Mouse (Mus musculus) monocyte, adult 5-6 weeks (primary cell): ENCODE measurements around the gene Atxn7l2. TPM values are rescaled to one million over a fixed set of nuclear protein-coding genes. Genes with fewer than 3 reads are reported as not detected.
A peak's percentile ranks its signal among the peaks of the same experiment; 100 is the strongest.
"Not testable (repeated sequence)": the region's sequence is repeated elsewhere in the genome, so short reads cannot be mapped to it uniquely, and the experiment has no call there.

Experiments
- ATAC-seq: fragments of 153-309, 156-312 bp; replicated peaks from 2 replicates; pipeline ENCODE4 v1.8.0; 2017; ENCODE audit warnings: mild to moderate bottlenecking; ENCODE audit not compliant: low TSS enrichment, insufficient number of reproducible peaks, severe bottlenecking, poor library complexity, low FRiP score
- total RNA-seq: library from RNA; stranded (forward); fragments of 200-1000, 200-491, 200-594 nt; gene quantifications from 3 replicates; pipeline ENCODE4 v1.2.3, GENCODE M21; 2017

Gene Atxn7l2
- 4.0 to 7.1 TPM (median 6.8 TPM) in 3 replicates for total RNA-seq

GRCm38 (mm10) chr3:108210771-108211139 is at the start of gene Atxn7l2:
Atxn7l2 (minus strand) TSS chr3:108210934.
- peak; percentile 24 for ATAC-seq

- no peak for ATAC-seq
Measured at GRCm38 (mm10) chr3:108259319-108259718, 48.6 kb upstream of the Atxn7l2 start.

- no peak for ATAC-seq
Measured at GRCm38 (mm10) chr3:108257831-108258500, 47.2 kb upstream of the Atxn7l2 start.

GRCm38 (mm10) chr3:108256719-108257637 is 46.2 kb upstream of the Atxn7l2 start, which contains the start of gene Psma5:
Psma5 (plus strand) TSS chr3:108256926.
- peak; percentile 99 for ATAC-seq

DNA sequence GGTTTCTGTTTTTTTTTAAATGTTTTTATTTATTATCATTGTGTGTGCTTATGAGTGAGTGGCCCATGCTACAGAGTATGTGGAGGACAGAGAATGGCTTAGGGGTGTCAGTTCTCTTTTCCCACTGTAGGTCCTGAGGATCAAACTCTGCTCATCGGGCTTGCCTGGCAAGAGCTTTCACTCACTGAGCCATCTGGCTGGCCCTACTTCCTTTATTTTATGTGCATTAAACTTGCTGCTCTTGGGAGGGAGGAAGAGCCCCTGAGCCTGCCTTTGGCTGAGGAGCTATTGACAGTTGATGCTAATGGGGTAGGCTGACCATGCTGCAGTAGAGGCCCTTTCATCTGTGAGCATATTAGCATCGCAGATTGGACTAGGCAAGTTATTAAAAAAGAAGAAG is 36.1 kb upstream of the Atxn7l2 start:
- no peak for ATAC-seq

GRCm38 (mm10) chr3:108241243-108241839 is 30.6 kb upstream of the Atxn7l2 start:
- ATAC-seq, result no peak

GRCm38 (mm10) chr3:108237474-108238102 is 26.9 kb upstream of the Atxn7l2 start:
- ATAC-seq, result not testable (repeated sequence)

- ATAC-seq, result no peak
Measured at GRCm38 (mm10) chr3:108231646-108232045, 20.9 kb upstream of the Atxn7l2 start.

DNA sequence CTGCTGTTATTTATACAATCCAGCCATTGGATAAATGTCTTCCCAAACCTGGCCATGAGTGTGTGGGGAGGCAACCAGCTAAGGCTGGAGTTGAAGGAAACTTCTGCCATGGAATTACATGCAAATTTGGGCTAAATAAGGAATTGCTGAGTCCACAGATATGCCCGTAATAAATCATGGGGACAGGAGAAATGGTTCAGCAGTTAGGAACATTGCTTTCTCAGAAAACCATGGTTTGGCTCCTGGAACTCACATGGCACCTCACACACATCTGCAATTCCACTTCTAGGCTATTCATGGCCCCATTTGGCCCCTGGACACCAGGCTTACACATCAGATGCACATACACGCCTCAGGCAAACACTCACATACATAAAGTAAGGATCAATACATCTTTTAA is 16.8 kb upstream of the Atxn7l2 start:
- ATAC-seq, result no peak

DNA sequence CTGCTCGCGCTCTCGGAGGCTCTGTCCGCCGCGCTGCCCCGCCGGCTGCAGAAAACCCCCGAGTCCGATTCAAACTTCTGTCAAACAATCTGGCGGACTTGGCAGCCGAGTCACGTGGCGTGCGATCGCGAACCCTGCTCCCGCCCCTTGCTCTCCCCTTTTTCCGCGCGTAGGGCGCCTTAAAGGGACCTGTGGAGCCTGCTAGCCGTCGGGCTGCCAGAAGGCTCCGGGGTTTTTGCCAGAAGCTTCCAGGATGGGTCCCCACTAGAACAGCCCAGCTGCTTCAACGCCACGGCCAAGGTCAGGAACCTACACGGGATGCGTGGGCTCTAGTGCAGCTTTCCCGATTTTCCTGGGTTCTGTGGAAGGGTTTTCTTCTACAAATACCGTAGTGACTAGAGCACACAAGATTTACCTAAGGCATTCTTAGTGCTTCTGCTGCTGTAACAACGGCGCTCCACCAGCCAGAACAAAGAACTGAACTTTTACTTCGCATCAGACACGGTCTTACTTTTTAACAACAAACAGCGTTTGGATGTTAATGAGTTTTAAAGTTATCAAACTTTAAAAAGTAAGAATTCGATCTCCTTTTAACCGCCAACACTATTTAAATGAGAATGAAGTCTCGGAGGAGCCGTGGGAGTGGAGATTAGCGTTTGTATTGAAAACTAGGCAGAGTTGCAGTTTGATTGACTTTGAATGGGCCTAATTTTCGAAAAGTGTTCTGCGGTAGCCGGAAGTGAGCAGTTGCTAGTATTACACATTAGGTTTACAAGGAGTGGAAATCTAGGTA is 16.0 kb upstream of the Atxn7l2 start, which contains the start of gene Sypl2:
Gene Sypl2 (minus strand): TSS at position 91 of the 793 bp plus-strand sequence.
- ATAC-seq, result 0 out of 2 replicates have a peak, but pooled peaks have one; percentile 22

DNA sequence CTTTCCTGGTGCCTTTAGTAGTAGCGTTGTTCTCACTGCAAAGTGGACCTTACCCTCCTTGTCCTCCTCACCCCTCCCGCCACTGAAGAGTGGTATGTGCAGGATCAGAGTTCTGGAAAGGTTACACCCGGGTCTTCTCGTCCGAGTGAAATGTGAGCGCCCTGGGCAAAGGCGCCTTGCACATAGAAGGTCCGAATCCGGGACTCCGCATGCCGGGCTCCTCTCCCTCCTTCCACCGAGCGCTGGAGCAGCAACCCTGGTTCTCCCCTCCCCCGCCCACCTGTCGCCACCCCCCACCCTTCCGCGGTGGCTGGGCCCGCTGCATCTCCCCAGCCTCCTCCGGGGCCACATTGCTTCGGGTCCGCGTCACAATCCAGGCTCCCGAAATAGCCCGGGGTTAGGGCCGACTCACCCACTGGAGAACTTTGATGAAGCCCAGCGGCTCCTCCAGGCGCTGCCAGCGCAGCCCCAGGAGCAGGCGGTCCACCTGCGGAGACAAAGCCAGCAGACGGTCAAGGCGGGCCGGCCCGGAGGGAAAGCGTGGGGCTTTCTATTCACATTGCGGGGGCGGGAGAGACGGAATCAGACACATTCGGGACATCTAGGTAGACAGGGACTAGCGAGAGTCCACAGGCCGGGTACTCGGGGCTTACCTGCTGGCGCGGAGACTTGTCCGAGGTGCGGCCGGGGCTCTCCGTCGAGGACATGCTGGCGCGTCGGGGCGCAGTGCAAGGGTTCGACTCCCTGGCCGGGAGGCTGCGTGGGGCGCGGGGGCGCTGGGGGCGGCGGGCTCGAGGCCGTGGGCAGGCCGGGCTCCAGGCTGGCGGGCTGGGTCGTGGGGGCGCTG is 15.2 kb upstream of the Atxn7l2 start:
- ATAC-seq, result no peak

DNA sequence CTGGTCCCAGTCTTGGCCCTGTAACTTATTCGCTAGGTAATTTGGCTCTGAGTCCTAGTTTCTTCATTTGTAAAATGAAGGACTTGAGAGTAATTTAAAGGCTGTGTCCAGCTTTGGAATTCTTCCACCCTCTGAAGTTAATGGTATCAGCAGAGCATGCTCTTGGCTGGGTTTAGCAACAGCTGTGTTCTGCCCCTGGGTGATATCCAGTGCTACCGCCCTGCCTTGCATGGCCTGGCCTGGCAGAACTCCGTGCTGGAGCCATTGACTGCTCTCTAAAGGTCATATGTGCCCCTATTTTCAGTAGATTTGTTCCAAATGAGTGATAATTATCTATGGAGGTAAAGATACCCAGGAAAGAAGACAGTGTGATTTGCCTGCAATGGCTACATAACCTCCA is 9.9 kb upstream of the Atxn7l2 start:
- ATAC-seq, result no peak

DNA sequence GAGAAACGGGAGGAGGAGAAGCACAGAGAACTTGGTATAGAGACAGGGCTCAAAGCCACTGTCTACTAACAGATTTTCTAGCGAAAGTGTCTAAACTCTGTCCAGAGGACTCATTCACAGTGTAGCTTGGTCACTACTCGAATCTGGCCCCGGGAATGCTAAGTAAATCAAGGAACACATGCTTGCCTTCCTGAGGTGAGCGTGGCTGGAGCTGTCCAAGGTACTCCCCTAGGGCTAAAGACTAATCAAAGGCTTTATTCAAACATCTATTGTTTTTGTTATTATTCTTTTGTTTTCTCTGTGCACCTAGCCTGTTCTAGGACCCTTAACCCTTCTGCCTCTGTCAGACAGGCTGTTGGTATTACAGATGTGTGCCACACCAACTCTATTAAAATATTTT is 4.0 kb upstream of the Atxn7l2 start:
- ATAC-seq, result no peak

DNA sequence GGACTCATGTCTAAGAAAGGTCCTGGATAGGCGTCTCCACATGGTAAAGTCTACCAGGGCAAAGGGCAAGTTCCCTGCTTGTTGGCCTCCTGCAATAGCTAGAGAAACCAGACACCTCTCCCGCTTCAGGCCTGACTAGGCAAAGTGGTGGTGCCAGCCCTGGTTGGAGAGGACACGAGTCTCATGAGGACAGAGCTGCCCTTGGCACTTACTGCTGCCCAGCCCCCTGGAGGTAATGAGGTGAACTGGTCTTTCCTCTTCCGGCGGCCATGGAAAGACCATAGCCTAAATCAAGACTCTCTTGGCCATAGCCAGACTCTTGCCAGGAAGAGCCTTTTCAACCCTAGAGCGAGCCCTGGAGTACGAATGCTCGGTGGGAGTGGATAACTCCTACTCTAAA is 1.7 kb upstream of the Atxn7l2 start:
- ATAC-seq, result no peak

- ATAC-seq, result no peak
Measured at GRCm38 (mm10) chr3:108211845-108212244, 1.1 kb upstream of the Atxn7l2 start.

DNA sequence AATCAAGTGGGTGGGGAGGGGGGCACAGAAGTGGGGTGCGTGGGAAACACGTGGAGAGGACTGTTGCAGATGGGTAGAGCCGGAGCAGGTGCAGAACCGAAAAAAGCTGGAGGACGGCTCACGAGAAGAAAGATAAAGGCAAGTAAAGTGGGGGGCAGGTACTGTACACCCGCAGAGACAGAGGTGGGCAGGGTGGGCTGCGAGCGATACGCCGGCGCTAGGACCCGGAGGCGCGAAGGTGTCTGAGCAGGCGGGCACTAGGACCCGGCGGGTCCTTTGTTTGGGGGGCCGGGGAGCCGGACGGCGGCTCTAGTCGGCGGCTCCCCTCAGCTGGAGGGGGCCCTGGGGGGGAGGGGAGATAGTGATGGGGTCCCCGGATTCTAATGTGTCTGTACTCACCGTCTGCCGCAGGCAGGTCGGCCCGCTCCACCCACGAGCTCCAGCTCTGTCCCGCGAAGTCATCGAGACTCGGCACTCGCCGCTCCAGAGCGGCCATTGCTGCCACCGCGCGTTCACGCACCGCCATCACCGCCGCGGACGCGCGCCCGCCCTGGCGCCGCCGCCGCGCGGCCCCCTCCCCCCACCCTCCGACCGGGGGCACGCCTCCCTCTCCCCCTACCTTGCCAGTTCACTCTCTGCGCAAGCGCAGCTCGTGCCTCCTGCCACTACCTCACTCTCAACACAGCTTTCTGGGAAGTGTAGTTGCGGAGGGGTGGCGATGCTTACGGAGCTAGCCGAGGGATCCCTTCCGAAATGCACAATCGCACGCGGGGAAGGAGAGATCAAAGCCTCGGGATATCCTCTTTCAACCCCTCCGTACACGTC is 576 bp downstream of the Atxn7l2 start:
- ATAC-seq, result peak; percentile 92

GRCm38 (mm10) chr3:108209536-108209935 is 1.2 kb downstream of the Atxn7l2 start:
- no peak for ATAC-seq
